Mouse (Mus musculus) left cerebral cortex, adult 8-10 months (tissue): ENCODE data around the gene Timmdc1. TPM values are rescaled to one million over a fixed set of nuclear protein-coding genes. Genes with fewer than 3 reads are reported as not detected.

ENCODE experiments used
- DNase-seq, 2 experiments: peaks; one replicate each; pipeline ENCODE4 v3.0.0; 2022; ENCODE audit warnings: low spot score in 2 of 2
- total RNA-seq, 4 experiments: library from RNA; stranded (reverse); gene quantifications; 2 replicates each; pipeline ENCODE4 v1.2.4; 2022

Gene Timmdc1
- 10 to 100 TPM; 24.6 to 32.1 (median 28.9) TPM for total RNA-seq

- DNase-seq, result peak; percentile 90 to 96
Measured at GRCm38 (mm10) chr16:38522129-38523084, at the start of gene Timmdc1. Timmdc1 (minus strand) TSS chr16:38522663.

GRCm38 (mm10) chr16:38571481-38571880, 49.0 kb upstream of the Timmdc1 start:
- DNase-seq, result no peak

GRCm38 (mm10) chr16:38568192-38568591, 45.7 kb upstream of the Timmdc1 start:
- no peak for DNase-seq

- no peak for DNase-seq
Measured at GRCm38 (mm10) chr16:38563516-38563915, 41.1 kb upstream of the Timmdc1 start.

GRCm38 (mm10) chr16:38562968-38563327, 40.5 kb upstream of the Timmdc1 start:
- no peak for DNase-seq

- DNase-seq, result peak; percentile 90 to 94
Measured at GRCm38 (mm10) chr16:38562131-38562967, 39.9 kb upstream of the Timmdc1 start.

GRCm38 (mm10) chr16:38558221-38558748, 35.8 kb upstream of the Timmdc1 start, which contains the start of gene Tmem39a:
Tmem39a (plus strand) TSS chr16:38558698.
- no peak for DNase-seq

- no peak for DNase-seq
Measured at GRCm38 (mm10) chr16:38555988-38556387, 33.5 kb upstream of the Timmdc1 start.

- DNase-seq, result peak; percentile 73 to 80
Measured at GRCm38 (mm10) chr16:38549479-38550396, 27.3 kb upstream of the Timmdc1 start, which contains the start of gene Poglut1. Poglut1 (minus strand) TSS chr16:38550258.

- DNase-seq, result no peak
Measured at GRCm38 (mm10) chr16:38548000-38548399, 25.5 kb upstream of the Timmdc1 start.

- no peak for DNase-seq
Measured at GRCm38 (mm10) chr16:38538716-38539380, 16.4 kb upstream of the Timmdc1 start.

- DNase-seq, result peak; percentile 61
Measured at GRCm38 (mm10) chr16:38536544-38537146, 14.2 kb upstream of the Timmdc1 start.

GRCm38 (mm10) chr16:38526264-38526663, 3.8 kb upstream of the Timmdc1 start:
- DNase-seq, result no peak

GRCm38 (mm10) chr16:38521211-38521987, 1.1 kb downstream of the Timmdc1 start:
- DNase-seq, result no peak

GRCm38 (mm10) chr16:38519140-38519539, 3.3 kb downstream of the Timmdc1 start:
- DNase-seq, result no peak

GRCm38 (mm10) chr16:38510846-38511245, 11.6 kb downstream of the Timmdc1 start:
- no peak for DNase-seq

GRCm38 (mm10) chr16:38506041-38506634, 16.3 kb downstream of the Timmdc1 start:
- DNase-seq, result peak; percentile 39 to 50

- no peak for DNase-seq
Measured at GRCm38 (mm10) chr16:38503528-38503927, 18.9 kb downstream of the Timmdc1 start.
